ENCODE assay signal across 15 mouse cellular contexts in the genomic region with DNA sequence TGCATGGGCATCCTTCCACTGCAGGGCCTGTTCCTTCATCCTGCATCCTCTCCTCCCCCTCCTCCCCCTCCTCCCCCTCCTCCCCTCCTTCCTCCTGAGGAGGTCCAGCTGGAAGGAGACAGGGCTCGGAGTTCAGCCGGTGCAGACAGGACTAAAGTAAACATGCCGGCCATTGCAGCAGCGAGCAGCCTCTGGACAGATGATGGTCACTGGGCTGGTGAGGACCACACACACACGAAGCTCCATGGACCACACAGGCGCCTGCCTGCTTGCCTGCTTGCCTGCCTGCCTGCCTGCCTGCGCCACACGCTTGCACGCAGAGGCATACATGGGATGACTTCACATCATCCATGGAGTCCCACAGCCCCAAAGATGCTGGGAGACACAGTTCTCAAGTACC.
DNase-seq lines count a peak whose midpoint lies in the region; ATAC-seq and TF ChIP-seq lines count a peak whose summit lies in the region.
"Had no signal": no experiment of that assay in that cellular context is flagged by ENCODE, and none has a peak within 500 bp of the region (broad histone marks: within the 10 kb centered on the region; RNA-seq: fewer than 3 reads in every experiment).

No protein-coding gene starts in this region.

- peaks cover 62% of the 10 kb centered on the region for H3K27me3 ChIP-seq in kidney, embryonic 16.5 days (ENCODE audit: insufficient read depth, low read length)
- H3K27me3 ChIP-seq in kidney, adult 2 months (replicated peaks; ENCODE audit: control insufficient read depth, insufficient read depth, low read length) = no peaks in the 10 kb centered on the region
- H3K27me3 ChIP-seq in limb, embryonic 10.5 days (ENCODE audit: low read depth, poor library complexity, severe bottlenecking) = peaks cover 99% of the 10 kb centered on the region

- peak; percentile 88 for ATAC-seq in kidney, embryonic 16.5 days (ENCODE audit: low FRiP score, low TSS enrichment)
- ATAC-seq: forebrain, embryonic 15.5 days; inflammation-experienced regulatory T-cells, adult 6 months; midbrain, embryonic 15.5 days had no signal

- no peak overlapping the region for H3K4me3 ChIP-seq in kidney, embryonic 16.5 days (ENCODE audit: low read length)
- no peak overlapping the region for H3K4me3 ChIP-seq in kidney, adult 2 months (ENCODE audit: insufficient read depth, low read depth, low read length)
- H3K4me3 ChIP-seq in lung, adult 2 months (replicated peaks; ENCODE audit: extremely low read depth, low read depth, low read length) = no peak overlapping the region
- H3K4me3 ChIP-seq in limb, embryonic 10.5 days = no peak overlapping the region
- H3K4me3 ChIP-seq: forebrain, embryonic 15.5 days; heart, embryonic 12.5 days; midbrain, embryonic 15.5 days had no signal

- H3K9me3 ChIP-seq in kidney, embryonic 16.5 days (ENCODE audit: low read length) = no peaks in the 10 kb centered on the region
- no peaks in the 10 kb centered on the region for H3K9me3 ChIP-seq in limb, embryonic 10.5 days (replicated peaks)
- H3K9me3 ChIP-seq: forebrain, embryonic 15.5 days; heart, embryonic 12.5 days; midbrain, embryonic 15.5 days had no signal

- H3K9ac ChIP-seq in kidney, embryonic 16.5 days (replicated peaks; ENCODE audit: low read length) = no peak overlapping the region
- H3K9ac ChIP-seq: forebrain, embryonic 15.5 days; heart, embryonic 12.5 days; midbrain, embryonic 15.5 days had no signal

- H3K4me2 ChIP-seq in kidney, embryonic 16.5 days (replicated peaks; ENCODE audit: low read depth, low read length) = no peak overlapping the region
- H3K4me2 ChIP-seq: forebrain, embryonic 15.5 days; heart, embryonic 12.5 days; midbrain, embryonic 15.5 days had no signal

- 14% methylated on average over 9 of the region's 9 CpGs for WGBS in kidney, embryonic 16.5 days
- WGBS in kidney, adult 2 months = 31% methylated on average over 9 of the region's 9 CpGs
- WGBS in lung, adult 2 months = 45% methylated on average over 9 of the region's 9 CpGs
- WGBS in limb, embryonic 10.5 days = 20% methylated on average over 9 of the region's 9 CpGs

- TF ChIP-seq POLR2A in kidney, adult 2 months (IDR thresholded peaks at IDR 0.05; ENCODE audit: low read depth, low read length) = no peak
- TF ChIP-seq POLR2A in lung, adult 2 months (IDR thresholded peaks at IDR 0.05; ENCODE audit: borderline replicate concordance, extremely low read depth, low read depth, low read length) = no peak

- H3K36me3 ChIP-seq in kidney, embryonic 16.5 days (ENCODE audit: insufficient read depth, low read length) = no peaks in the 10 kb centered on the region
- no peaks in the 10 kb centered on the region for H3K36me3 ChIP-seq in kidney, adult 2 months (ENCODE audit: control insufficient read depth, insufficient read depth, low read length)
- H3K36me3 ChIP-seq in limb, embryonic 10.5 days = no peaks in the 10 kb centered on the region
- H3K36me3 ChIP-seq: forebrain, embryonic 15.5 days; heart, embryonic 12.5 days; midbrain, embryonic 15.5 days had no signal

- no peak for DNase-seq in kidney, adult 2 months
- peak; percentile 21 to 67 for DNase-seq in lung, postnatal 4 days
- no peak for DNase-seq in lung, adult 2 months
- DNase-seq in limb, embryonic 10.5 days (ENCODE audit: low spot score) = peak; percentile 54
- peak; percentile 79 for DNase-seq in yolk sac, embryonic 10.5 days (ENCODE audit: low spot score)
- DNase-seq in T-cell, adult 2 months (ENCODE audit: low spot score) = no peak
- DNase-seq: gastrocnemius, postnatal 10 days; heart, postnatal 4 days; left cerebral cortex, postnatal 4 days had no signal

- H3K4me1 ChIP-seq in kidney, embryonic 16.5 days (ENCODE audit: insufficient read depth, low read length) = peaks cover 14% of the 10 kb centered on the region
- H3K4me1 ChIP-seq in kidney, adult 2 months (ENCODE audit: control insufficient read depth, insufficient read depth, low read length) = no peaks in the 10 kb centered on the region
- H3K4me1 ChIP-seq in lung, adult 2 months (ENCODE audit: control insufficient read depth, insufficient read depth, low read length) = no peaks in the 10 kb centered on the region
- H3K4me1 ChIP-seq in limb, embryonic 10.5 days = peaks cover 56% of the 10 kb centered on the region
- H3K4me1 ChIP-seq: forebrain, embryonic 15.5 days had no signal

- H3K27ac ChIP-seq in kidney, embryonic 16.5 days (ENCODE audit: low read length) = no peak overlapping the region
- no peak overlapping the region for H3K27ac ChIP-seq in kidney, adult 2 months (ENCODE audit: insufficient read depth, low read depth, low read length)
- no peak overlapping the region for H3K27ac ChIP-seq in limb, embryonic 10.5 days
- H3K27ac ChIP-seq: forebrain, embryonic 15.5 days; macrophage; midbrain, embryonic 15.5 days had no signal

- no peak for TF ChIP-seq CTCF in kidney, adult 2 months (conservative IDR thresholded peaks at IDR 0.05; ENCODE audit: insufficient read depth, insufficient read length, low read depth, low read length)
- no peak for TF ChIP-seq CTCF in lung, adult 2 months (IDR thresholded peaks at IDR 0.05; ENCODE audit: insufficient read depth, low read length)

Comparison
In these comparisons a context has a peak if more than half of its experiments do, and no peak if none do; other contexts are left out.
1. DNase-seq: peak in lung, postnatal 4 days (2 of 2), limb, embryonic 10.5 days (single experiment) and yolk sac, embryonic 10.5 days (single experiment); none in kidney, adult 2 months (single experiment), lung, adult 2 months (single experiment) and T-cell, adult 2 months (single experiment).